In the genomic region with DNA sequence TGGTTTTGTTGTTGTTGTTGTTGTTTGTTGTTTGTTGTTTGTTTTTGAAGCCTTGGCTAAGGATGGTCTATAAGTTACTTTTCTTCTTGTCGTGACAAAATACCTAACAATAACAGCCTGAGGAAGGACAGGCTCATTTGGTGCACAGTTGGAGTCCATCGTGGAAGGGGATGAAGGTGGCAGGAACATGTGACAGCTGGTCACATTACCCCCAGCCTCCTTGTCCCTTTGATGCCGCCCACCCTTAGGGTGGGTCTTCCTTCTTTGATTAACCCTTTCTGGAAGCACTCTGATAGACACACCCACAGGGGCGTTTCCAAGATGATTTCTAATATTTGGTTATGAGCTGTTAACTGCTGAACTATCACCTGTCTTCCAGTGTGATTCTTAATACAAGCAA, we compare ENCODE assay signal across 9 mouse cellular contexts. TPM values are rescaled to one million over a fixed set of nuclear protein-coding genes. Genes with fewer than 3 reads are reported as not detected.
DNase-seq lines count a peak whose midpoint lies in the region; ATAC-seq lines count a peak whose summit lies in the region.
"Had no signal": no experiment of that assay in that cellular context is flagged by ENCODE, and none has a peak within 500 bp of the region (broad histone marks: within the 10 kb centered on the region; RNA-seq: fewer than 3 reads in every experiment).

No protein-coding gene starts in this region.

- H3K9ac ChIP-seq in liver, embryonic 11.5 days (ENCODE audit: low read depth, low read length): no peak overlapping the region
- no peak overlapping the region for H3K9ac ChIP-seq in liver, embryonic 12.5 days
- no peak overlapping the region for H3K9ac ChIP-seq in forebrain, embryonic 12.5 days
- H3K9ac ChIP-seq in forebrain, embryonic 14.5 days (ENCODE audit: low read length): no peak overlapping the region
- H3K9ac ChIP-seq in limb, embryonic 11.5 days (ENCODE audit: low read length): no peak overlapping the region

- DNase-seq in liver, embryonic 11.5 days (ENCODE audit: low spot score): no peak
- DNase-seq in forebrain, embryonic 14.5 days (ENCODE audit: low spot score): no peak
- DNase-seq in limb, embryonic 11.5 days (ENCODE audit: low spot score): no peak
- no peak for DNase-seq in layer of hippocampus, postnatal 25 days (ENCODE audit: extremely low spot score in 1 of 2, low spot score in 1 of 2)
- no peak for DNase-seq in frontal cortex, postnatal 14 days (ENCODE audit: low spot score in 2 of 2)

- no peak overlapping the region for H3K4me2 ChIP-seq in liver, embryonic 11.5 days
- no peak overlapping the region for H3K4me2 ChIP-seq in liver, embryonic 12.5 days
- H3K4me2 ChIP-seq in forebrain, embryonic 12.5 days: no peak overlapping the region
- no peak overlapping the region for H3K4me2 ChIP-seq in forebrain, embryonic 14.5 days (ENCODE audit: low read length)
- H3K4me2 ChIP-seq in limb, embryonic 11.5 days (ENCODE audit: low read depth, severe bottlenecking): no peak overlapping the region

- no peaks in the 10 kb centered on the region for H3K27me3 ChIP-seq in liver, embryonic 11.5 days (replicated peaks; ENCODE audit: control insufficient read depth, insufficient read depth, low read length)
- no peaks in the 10 kb centered on the region for H3K27me3 ChIP-seq in liver, embryonic 12.5 days (replicated peaks)
- H3K27me3 ChIP-seq in forebrain, embryonic 12.5 days: no peaks in the 10 kb centered on the region
- H3K27me3 ChIP-seq in forebrain, embryonic 14.5 days (replicated peaks; ENCODE audit: control insufficient read depth, insufficient read depth, low read length): no peaks in the 10 kb centered on the region
- H3K27me3 ChIP-seq in limb, embryonic 11.5 days (ENCODE audit: control insufficient read depth, insufficient read depth, low read length): no peaks in the 10 kb centered on the region
- H3K27me3 ChIP-seq: CH12.LX had no signal

- 0 out of 2 replicates have a peak, but pooled peaks have one; percentile 31 for ATAC-seq in liver, embryonic 11.5 days (replicated peaks; ENCODE audit: low FRiP score)
- no peak for ATAC-seq in liver, embryonic 12.5 days
- 0 out of 2 replicates have a peak, but pooled peaks have one; percentile 3 for ATAC-seq in forebrain, embryonic 12.5 days (ENCODE audit: low FRiP score)
- peak; percentile 62 for ATAC-seq in forebrain, embryonic 14.5 days
- ATAC-seq in limb, embryonic 11.5 days (ENCODE audit: insufficient number of reproducible peaks, low FRiP score, low TSS enrichment, low read depth): 0 out of 2 replicates have a peak, but pooled peaks have one; percentile 22
- ATAC-seq in CD4-positive, CD25-positive, alpha-beta regulatory T cell, adult 4 months: no peak

- no peaks in the 10 kb centered on the region for H3K36me3 ChIP-seq in liver, embryonic 11.5 days (ENCODE audit: control insufficient read depth, insufficient read depth, low read length)
- H3K36me3 ChIP-seq in liver, embryonic 12.5 days: no peaks in the 10 kb centered on the region
- H3K36me3 ChIP-seq in forebrain, embryonic 12.5 days (replicated peaks): no peaks in the 10 kb centered on the region
- H3K36me3 ChIP-seq in forebrain, embryonic 14.5 days (ENCODE audit: control insufficient read depth, insufficient read depth, low read length): no peaks in the 10 kb centered on the region
- no peaks in the 10 kb centered on the region for H3K36me3 ChIP-seq in limb, embryonic 11.5 days (ENCODE audit: control insufficient read depth, insufficient read depth, low read length)

- H3K27ac ChIP-seq in liver, embryonic 11.5 days (ENCODE audit: low read depth, low read length): no peak overlapping the region
- no peak overlapping the region for H3K27ac ChIP-seq in liver, embryonic 12.5 days
- H3K27ac ChIP-seq in forebrain, embryonic 12.5 days: no peak overlapping the region
- H3K27ac ChIP-seq in forebrain, embryonic 14.5 days (ENCODE audit: low read depth, low read length): no peak overlapping the region
- H3K27ac ChIP-seq in limb, embryonic 11.5 days (replicated peaks; ENCODE audit: low read depth, low read length): no peak overlapping the region

- 46% methylated on average over 4 of the region's 4 CpGs for WGBS in liver, embryonic 11.5 days
- WGBS in liver, embryonic 12.5 days (ENCODE audit: insufficient replicate concordance): 33% methylated on average over 4 of the region's 4 CpGs
- WGBS in forebrain, embryonic 12.5 days: 48% methylated on average over 4 of the region's 4 CpGs
- 49% methylated on average over 4 of the region's 4 CpGs for WGBS in forebrain, embryonic 14.5 days
- 30% methylated on average over 4 of the region's 4 CpGs for WGBS in limb, embryonic 11.5 days

- H3K4me3 ChIP-seq in liver, embryonic 11.5 days (ENCODE audit: low read depth, low read length): no peak overlapping the region
- no peak overlapping the region for H3K4me3 ChIP-seq in liver, embryonic 12.5 days
- H3K4me3 ChIP-seq in forebrain, embryonic 12.5 days (replicated peaks): no peak overlapping the region
- H3K4me3 ChIP-seq in forebrain, embryonic 14.5 days (ENCODE audit: low read depth, low read length): no peak overlapping the region
- no peak overlapping the region for H3K4me3 ChIP-seq in limb, embryonic 11.5 days (ENCODE audit: low read depth, low read length)

- H3K9me3 ChIP-seq in liver, embryonic 11.5 days (ENCODE audit: control insufficient read depth, low read length): no peaks in the 10 kb centered on the region
- no peaks in the 10 kb centered on the region for H3K9me3 ChIP-seq in liver, embryonic 12.5 days (replicated peaks)
- no peaks in the 10 kb centered on the region for H3K9me3 ChIP-seq in forebrain, embryonic 12.5 days
- H3K9me3 ChIP-seq in forebrain, embryonic 14.5 days (replicated peaks; ENCODE audit: control insufficient read depth, low read length): no peaks in the 10 kb centered on the region
- H3K9me3 ChIP-seq in limb, embryonic 11.5 days (ENCODE audit: control insufficient read depth, low read length): no peaks in the 10 kb centered on the region

- H3K4me1 ChIP-seq in liver, embryonic 11.5 days (replicated peaks; ENCODE audit: control insufficient read depth, insufficient read depth, low read length): no peaks in the 10 kb centered on the region; the same call in 1 of the 2 replicates
- 0 out of 2 replicates have a peak, but pooled peaks cover 3% of the 10 kb centered on the region for H3K4me1 ChIP-seq in liver, embryonic 12.5 days
- H3K4me1 ChIP-seq in forebrain, embryonic 12.5 days: 0 out of 2 replicates have a peak, but pooled peaks cover 3% of the 10 kb centered on the region
- no peaks in the 10 kb centered on the region for H3K4me1 ChIP-seq in forebrain, embryonic 14.5 days (ENCODE audit: control insufficient read depth, insufficient read depth, low read length)
- H3K4me1 ChIP-seq in limb, embryonic 11.5 days (ENCODE audit: control insufficient read depth, insufficient read depth, low read length): no peaks in the 10 kb centered on the region

RNA-seq across cellular contexts. Expression of a gene that starts 58.3 kb away (rescaled TPM):
- polyA plus RNA-seq in liver, embryonic 11.5 days (2014; fragmentation: Nextera tagmentation; extraction: Ambion mirVana): 5.8 and 6.5 TPM in 2 replicates
- 4.6 and 5.2 TPM in 2 replicates for polyA plus RNA-seq in liver, embryonic 12.5 days (2016; fragmentation: Nextera tagmentation; extraction: Ambion mirVana)
- polyA plus RNA-seq in forebrain, embryonic 12.5 days (2016; fragmentation: Nextera tagmentation; extraction: Ambion mirVana): 9.6 and 11.1 TPM in 2 replicates
- polyA plus RNA-seq in forebrain, embryonic 14.5 days (2014; fragmentation: Nextera tagmentation; extraction: Ambion mirVana): 5.9 and 7.6 TPM in 2 replicates
- 4.6 and 5.4 TPM in 2 replicates for polyA plus RNA-seq in limb, embryonic 11.5 days (2014; fragmentation: Nextera tagmentation; extraction: Ambion mirVana)
- 1 to 10 TPM; 3.7 to 8.2 TPM for polyA plus RNA-seq in CD4-positive, CD25-positive, alpha-beta regulatory T cell, adult 4 months (2017; shearing (Covaris generic))
- 10 to 100 TPM in 1 of 2 experiments, 1 to 10 TPM in 1; 8.1 to 10.1 TPM for total RNA-seq in layer of hippocampus, postnatal 25 days (2021)

Comparison
In these comparisons a context has a peak if more than half of its experiments do, and no peak if none do; other contexts are left out.
1. ATAC-seq: peak in liver, embryonic 11.5 days (single experiment), forebrain, embryonic 12.5 days (single experiment), forebrain, embryonic 14.5 days (single experiment) and limb, embryonic 11.5 days (single experiment); none in liver, embryonic 12.5 days (single experiment) and CD4-positive, CD25-positive, alpha-beta regulatory T cell, adult 4 months (single experiment).